Mouse (Mus musculus) brain, embryonic 14.5 days (tissue): ENCODE measurements around the gene Hbq1a.

Experiments
- CTCF ChIP-seq: fragments of 200-500 bp; IDR thresholded peaks from 2 replicates; pipeline ENCODE4 v1.5.1; 2012; ENCODE audit warnings: inconsistent platforms, mild to moderate bottlenecking, moderate library complexity, borderline replicate concordance; ENCODE audit not compliant: insufficient read depth, insufficient read length; ENCODE audit errors: extremely low read depth
- POLR2A ChIP-seq: fragments of 200-500 bp; IDR thresholded peaks from 2 replicates; pipeline ENCODE4 v1.6.1; 2012; ENCODE audit warnings: mild to moderate bottlenecking, inconsistent platforms, borderline replicate concordance; ENCODE audit not compliant: poor library complexity, insufficient read depth, insufficient read length, severe bottlenecking; ENCODE audit errors: extremely low read depth

GRCm38 (mm10) chr11:32336435-32336907, 36.6 kb downstream of the Hbq1a start:
- TF ChIP-seq CTCF (no peak), POLR2A (no peak)
